Mouse (Mus musculus) kidney, postnatal 25 days (tissue): ENCODE data around the gene Gm20388.

ENCODE experiments used
- DNase-seq, 2 experiments: peaks; one replicate each; pipeline ENCODE4 v3.0.0; 2021; ENCODE audit warnings: mixed read lengths in 2 of 2

Gm20388 gene

DNA sequence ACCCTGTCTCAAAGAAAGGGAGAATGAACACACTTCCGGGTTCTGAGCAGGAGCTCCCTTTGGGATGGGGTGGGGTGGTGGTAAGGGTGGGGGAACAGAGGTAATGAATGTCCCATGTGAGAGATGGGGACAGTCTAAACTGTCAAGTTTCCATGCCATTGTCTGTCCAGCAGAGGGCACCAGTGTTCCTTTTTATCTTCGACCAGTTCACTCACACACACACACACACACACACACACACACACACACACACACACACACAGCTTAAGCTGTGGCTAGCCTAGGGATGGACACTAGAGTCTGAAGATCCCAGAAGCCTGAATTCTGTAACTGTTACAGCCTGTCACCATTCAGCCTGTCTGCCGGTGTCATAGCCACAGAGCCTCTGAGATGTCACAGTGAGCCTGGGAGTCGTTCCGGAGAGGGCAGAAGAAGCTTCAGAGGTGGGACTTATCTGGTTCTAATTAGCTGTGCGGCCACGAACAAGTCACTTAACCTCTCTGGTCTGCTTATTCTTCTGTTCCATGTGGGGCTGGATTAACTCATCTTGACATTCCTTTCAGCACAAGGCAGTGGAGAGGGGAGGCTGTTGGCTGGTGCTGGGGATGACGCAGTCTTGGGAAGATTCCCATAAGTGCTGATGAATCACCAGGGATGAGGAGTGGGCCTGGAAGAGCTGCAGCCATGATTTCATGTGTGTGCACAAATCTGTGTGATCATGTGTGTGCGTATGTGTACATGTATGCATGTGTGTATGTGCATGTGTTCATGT is 910.9 kb downstream of the Gm20388 start:
- DNase-seq, result peak; percentile 60 to 74

DNA sequence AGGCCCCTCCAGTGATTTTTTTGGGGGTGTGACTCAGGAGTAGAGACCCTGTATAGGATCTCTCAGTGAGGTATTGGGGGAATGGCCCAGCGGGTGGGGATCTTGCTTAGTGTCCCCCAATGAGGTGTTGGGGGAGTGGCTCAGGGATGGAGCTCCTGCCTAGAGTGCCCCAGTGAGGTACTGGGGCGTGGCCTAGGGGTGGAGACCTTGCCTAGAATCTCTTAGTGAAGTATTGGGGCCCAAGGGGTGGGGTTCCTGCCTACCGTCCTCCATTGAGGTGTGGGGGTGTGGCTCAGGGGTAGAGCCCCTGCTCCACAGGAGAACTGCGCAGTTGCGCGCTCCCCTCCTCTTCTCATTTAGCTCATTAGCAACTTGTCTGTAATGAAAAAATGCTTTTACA is 912.7 kb downstream of the Gm20388 start:
- DNase-seq, result no peak

DNA sequence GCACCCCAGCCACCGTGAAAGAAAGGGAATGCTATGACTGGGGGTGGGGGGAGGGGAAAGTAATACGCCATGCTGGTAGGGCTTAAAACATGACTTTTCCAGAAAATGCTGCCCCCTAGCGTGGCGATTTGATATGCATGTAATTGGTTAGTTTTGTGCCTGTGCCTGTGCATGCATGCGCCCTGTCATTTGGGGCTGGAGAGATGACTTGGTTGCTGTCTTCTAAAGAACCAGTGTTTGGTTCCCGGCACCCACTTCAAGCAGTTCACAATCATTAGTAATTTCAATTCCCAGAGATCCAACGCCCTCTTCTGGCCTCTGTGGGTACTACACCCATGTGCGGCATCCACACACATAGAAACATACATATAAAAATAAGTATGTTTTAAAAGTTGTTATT is 913.2 kb downstream of the Gm20388 start:
- no peak for DNase-seq

DNA sequence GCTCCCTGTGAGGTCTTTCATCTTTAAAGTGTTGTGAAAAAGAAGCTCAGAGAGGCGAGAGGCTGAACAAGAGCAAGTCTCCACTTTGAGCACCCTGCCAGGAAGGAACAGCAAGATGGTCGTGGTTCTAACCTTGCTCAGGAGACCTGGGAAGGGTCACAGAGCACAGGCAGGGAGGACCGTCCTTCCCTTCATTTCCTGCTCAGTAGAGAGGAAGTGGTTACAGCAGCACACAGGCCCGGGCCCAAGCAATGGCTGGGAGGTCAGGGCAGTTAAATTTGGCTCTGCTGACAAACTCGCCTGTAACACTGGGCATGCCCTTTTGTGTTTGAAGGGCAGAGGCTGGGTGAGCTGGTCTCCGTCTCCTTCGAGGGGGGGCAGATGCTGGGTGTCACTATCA is 914.0 kb downstream of the Gm20388 start:
- DNase-seq, result no peak

DNA sequence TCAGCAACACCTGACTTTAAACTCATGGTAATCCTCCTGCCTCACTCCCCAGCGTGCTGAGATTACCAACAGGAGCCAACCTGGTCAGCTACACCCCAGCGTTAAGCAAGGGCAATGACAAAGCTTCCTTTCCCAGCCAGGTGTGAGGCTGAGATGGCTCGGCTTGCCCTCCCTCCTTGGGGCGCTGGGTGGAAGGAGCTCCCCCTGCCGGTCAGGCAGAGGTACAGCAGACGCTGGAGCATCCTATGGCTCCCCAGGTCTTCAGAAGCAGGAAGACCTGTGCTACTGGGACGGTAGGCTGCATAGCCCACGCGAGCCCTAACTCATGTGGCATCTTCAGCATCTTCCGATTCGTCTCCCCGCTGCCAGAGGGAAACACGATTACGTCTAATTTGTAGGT is 917.6 kb downstream of the Gm20388 start:
- peak in 1 of 2 experiments; percentile 24 for DNase-seq

DNA sequence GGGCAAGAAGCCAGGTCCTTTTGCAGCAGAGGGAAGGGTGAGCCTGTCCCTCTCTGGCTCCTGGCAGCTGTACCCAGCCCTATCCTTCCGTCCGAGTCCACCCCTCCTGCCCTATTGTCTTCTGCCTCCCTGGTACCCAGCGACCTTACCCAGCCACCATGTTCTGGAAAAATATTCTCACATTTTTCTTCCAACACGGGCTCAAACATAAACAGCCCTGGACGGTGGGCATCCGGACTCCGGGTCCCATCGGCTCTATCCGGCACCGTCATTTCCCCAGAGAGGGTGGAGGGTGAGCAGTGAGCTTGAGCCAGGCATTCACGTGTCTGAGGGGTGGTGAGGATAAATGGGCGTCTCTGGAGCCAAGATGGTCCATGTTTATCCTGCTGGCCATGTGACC is 920.0 kb downstream of the Gm20388 start:
- no peak for DNase-seq

DNA sequence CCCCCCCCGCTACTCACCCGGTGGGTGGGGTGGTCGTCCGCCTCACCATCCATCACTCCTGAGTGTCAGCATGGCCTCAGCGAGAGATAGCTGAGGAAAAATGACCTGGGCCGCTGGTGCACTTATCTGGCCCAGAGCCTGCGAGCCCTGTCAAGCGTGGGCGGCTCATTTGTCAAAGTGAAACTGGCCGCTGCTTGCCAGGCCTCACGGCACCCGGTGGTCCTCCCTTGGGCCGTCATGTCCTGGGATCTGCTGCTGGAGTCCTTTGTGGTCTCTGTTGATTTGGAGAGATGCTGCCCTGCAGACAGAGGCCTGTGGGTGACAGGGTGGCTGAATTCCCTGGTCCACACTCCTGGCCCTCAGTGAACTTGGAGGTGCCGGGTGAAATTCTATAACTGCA is 921.4 kb downstream of the Gm20388 start:
- DNase-seq, result peak in 1 of 2 experiments; percentile 20

DNA sequence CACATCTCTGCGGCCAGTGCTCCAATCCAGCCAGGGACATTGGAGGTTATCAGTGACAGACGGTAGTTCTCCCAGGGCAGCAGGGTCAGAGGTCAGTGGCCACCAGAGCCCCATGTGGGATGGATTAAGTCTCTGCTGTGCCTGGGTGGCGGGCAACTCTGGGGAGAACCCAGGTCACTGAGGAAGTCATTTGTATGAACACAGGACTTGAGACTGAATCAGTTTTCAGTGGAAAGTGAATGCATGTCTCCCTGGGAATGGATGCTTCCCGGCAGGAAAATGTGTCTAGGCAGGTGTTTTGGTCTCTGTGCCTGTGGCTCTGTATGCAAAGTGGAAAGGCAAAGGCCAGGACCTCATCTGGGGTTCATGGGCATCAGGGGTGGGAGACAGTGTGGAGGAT is 922.6 kb downstream of the Gm20388 start:
- no peak for DNase-seq

DNA sequence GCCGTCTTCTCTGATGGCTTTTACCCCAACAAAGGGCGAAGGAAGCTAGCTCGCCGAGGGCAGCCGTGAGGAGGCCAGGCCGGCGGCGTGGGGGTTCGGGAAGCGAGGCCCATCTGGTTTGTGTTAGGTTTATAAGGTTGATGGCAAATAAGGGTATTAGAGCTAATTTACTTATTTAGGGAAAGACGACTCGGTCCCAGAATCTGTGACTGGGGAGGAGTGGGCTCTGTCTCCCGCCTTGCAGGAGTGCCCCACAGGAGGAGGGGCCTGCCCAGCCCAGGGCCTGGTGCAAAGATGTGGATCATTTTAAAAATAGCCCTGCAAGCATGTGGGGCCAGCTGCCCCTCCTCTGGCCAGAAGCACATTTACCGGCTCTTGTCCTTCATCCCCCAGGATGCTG is 928.4 kb downstream of the Gm20388 start:
- DNase-seq, result no peak

DNA sequence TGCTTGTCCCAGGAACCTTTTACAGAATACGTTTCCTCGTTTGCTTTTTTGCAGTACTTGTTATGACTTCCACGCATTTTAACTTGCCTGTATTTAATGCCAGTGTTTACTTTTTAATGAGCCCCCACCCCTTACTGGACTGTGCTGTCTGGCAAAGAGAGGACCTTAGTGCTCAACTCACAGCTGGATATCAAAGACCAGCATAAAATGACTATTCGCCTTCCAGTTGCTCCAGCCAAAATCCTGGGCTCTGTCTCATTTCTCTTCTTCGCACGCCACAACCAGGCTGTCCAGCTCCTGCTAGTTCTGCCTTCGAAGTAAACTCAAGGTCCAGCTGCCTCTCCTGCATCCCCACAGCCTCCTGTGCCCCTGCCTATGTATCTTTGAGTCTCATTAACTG is 932.4 kb downstream of the Gm20388 start:
- DNase-seq, result no peak

DNA sequence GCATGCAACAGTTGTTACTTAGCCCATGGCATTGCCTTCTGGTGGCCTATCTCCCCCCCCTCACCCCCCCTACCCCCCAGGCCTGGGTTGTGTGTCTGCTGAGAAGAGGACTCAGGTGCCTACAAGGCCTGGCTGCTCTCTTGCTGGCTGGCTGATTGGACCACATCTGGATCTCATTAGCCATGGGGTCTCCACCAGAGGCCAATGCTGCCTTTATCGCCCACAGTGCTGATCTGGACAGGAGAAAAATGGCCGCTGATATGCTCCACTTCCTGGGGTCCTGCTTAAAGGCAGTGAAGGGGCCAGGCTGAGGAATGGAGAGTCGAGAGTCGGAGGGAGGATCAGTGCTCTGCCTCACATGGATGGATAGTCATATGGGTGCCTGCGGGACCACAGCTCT is 935.4 kb downstream of the Gm20388 start:
- DNase-seq, result no peak

DNA sequence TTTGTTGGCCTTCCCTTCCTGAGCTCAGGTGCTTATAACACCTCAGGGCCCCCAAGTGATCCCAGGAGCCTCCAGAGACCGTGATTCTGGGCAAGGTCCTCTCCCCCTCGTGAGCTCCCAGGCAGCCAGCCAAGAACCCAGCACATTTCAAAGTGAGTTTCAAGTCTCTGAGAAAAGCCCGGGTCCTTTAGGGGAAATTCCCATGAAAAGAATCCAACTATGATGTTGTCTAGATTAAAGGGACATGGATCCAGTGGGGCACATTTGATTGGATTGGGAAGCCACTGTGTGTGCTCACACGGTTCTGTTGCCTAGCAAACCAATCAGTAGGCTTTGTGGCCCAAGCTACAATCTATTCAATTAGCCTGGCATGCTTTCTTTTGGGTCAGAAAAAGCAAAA is 936.6 kb downstream of the Gm20388 start:
- peak; percentile 61 to 66 for DNase-seq

DNA sequence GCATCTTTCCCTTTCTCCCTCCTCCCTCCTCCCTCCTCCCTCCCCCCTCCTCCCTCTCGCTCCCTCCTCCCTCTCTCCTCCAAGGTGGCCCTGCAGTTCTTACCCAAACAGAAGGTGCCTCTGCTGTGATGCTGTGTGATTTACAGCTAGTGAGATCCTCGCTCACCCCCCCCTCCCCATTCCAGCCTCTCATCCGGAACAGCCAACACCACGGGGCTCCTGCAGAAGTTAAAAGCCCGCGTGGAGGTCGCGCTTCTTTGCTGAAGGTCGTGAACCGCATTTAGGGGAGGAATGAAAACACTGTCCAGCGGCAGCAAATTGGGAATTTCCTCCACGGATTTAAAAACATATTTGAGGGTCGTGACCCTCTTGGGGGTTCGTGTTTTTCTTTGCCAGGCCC is 937.1 kb downstream of the Gm20388 start:
- DNase-seq, result peak in 1 of 2 experiments; percentile 7

DNA sequence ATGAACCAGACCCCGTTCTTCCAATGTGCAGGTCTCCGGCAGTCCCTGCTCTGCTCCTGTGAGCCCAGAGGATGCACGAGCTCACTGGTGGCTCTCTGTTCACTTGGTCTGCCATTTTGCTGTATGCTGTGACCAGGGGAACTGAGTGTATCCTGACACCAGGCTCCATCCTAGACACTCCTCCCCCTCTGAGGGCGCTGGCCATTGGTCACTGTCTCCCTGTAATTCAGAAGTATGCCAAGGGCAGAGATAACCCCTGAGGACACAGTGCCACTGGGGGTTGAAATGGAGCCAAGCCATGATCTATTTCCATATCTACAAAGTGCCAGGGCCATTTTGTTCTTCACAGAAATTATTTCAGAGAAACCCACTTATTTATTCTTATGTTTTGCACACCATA is 937.8 kb downstream of the Gm20388 start:
- no peak for DNase-seq

DNA sequence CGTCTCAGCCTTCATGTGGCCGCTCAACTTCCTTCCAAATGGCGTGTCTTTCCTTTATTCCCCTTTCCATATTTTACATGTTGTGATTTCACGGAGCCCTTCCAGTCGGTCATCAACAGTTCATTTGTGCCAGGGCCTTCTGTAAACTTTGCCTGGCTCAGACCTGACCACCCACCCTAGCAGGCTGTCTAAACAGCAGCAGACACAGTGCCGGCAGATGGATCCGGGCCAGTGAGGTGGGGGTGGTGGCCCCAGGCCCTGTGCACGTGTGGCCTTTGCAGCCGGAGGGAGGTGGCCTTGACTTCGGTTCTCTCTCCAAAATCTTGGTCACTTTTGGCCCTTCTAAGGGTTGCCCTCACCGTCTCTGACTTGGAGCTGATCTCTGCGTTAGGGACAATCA is 940.8 kb downstream of the Gm20388 start:
- no peak for DNase-seq

DNA sequence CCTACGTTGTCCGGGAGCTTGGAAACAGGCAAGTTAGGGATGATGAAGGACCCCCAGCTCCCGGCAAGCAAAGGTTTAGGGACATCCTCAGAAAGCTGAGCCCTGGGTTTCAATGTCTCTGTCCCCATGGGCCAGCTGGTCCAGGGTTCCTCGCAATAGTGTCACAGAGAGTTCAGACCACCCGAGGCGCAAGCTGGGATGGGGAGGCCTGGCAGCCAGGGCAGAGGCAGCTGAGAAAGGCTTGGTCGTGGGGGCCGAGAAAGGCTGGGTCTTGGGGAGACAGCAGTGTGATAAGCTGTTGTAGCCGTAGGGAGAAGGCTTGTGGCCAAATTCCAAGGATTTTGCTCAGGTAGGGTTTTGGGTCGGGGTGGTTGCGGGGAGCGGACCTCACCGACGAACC is 949.2 kb downstream of the Gm20388 start:
- no peak for DNase-seq

DNA sequence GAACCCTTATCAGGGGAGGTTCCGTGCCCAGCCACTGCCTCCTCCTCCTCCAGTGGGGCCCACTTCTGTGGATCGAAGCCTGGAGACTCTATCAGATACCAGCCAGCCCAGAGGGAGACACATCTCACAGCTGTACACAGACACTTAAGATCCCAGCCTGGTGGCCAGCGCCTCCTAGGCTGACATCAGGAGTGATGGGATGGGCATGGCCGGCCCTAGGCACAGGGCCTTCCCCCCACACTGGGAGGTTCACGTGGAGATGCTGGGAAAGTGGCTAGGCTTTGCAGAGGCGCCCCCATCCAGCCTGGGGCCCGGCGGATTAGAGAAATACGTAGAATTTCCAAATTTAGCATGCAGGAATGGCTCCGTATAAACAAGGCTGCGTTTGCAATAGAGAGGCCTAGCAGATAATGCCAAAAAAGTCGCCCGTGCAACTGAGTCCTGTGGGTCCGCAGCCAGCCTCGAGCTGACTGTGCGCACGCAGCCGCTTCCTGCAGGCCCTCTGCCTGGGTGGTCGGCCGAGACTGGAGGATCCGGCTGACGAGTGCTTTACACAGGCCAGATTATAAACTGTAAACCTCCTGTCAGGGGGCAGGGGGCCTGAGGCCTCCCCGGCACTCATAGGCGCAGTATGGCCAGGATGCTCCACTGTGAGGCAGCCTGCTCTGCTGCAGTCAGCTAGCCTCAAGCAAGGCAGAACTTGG is 949.9 kb downstream of the Gm20388 start:
- no peak for DNase-seq

DNA sequence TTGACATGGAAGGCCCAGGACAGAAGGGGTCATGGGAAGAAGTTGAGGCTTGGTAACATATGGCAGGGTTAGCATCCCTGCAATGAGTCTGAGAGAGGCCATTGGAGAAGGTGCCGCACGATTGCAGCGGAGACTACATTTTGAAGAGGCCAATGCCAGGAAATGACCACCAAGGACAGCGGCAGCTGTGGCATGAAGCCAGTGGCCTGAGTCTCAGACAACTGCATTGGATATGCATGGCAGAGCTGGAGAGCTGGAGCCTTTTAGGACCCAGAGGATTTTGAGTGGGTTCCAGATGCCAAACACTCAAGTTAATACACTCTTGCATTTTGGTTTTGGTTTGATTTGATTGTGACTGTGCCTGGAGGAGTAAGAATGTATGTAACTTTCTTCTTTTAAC is 953.0 kb downstream of the Gm20388 start:
- DNase-seq, result peak in 1 of 2 experiments; percentile 7

DNA sequence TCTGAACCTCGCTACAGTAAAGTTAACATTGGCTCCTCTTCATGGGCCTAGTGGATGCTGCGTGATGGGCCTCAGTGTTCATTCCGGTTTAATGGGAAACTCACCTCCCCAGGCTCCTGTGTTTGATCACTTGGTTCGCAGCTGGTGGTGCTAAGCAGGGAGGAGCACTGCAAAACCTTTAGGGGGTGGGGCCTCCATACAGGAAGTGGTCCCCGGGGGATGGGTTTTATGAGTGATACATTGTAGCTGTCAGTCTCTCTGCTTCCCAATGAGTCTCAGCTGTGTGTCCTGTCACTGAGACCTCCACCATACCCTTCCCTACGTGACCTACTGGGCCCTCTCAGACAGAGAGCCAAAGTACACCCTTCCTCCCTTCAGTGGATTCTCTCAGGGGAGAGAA is 956.7 kb downstream of the Gm20388 start:
- no peak for DNase-seq

DNA sequence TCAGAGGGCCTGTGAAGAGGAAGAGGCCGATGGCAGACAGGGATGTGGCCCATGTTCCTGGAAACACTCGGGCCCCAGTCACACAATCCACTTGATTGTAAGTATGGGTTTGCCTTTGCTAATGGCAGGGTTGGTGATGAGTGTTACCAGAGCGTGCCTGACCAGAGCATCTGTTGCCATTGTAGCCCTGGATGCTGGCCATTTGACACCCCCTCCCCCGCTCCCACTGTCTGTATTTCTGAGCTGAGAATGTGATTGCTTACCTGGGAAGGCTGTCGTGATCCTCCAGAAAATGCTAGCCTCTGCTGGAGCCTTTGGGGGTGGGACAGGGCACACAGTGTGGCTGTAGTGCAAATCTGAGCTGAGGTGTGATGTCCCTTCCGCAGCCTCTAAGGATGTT is 962.0 kb downstream of the Gm20388 start:
- DNase-seq, result no peak

DNA sequence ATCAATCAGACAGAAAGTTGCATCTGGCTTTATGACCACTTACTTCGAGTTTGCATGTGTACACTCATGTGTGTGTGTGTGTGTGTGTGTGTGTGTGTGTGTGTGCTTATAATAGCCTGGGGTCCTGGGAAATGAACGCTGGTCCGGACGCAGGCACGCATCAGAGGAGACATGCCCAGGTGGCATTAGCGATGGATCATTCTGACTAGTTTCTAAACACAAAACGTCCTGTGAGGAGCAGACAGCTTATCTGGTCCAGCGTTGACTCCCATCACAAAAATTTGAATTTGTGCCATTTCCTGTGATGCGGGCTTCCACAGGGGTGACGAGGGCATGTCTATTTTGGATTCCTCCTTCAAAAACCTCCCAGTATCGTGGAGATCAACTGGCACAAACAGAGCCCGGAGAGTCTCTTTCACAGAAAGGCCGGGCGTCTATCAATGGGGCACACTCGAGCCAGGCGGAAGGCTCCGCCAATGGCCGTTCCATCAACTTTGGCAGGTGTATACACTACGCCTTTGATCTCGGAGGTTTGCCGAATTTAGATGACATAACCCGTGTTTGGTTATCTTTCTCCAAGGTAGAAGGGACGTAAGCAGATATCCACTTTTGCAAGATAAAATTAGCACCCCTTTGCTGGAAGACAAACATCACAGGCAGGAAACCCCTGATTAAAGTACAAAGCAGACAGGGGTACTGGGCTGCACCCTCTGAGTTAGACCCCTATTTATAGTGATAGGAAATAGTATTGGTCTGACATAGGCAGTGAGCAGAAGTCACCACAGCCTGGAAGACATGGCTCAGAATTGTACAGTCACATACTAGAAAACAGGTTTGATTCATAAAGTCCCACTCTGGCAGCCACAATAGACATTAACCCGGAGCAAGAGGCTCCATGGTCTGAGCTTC is 965.6 kb downstream of the Gm20388 start:
- DNase-seq, result no peak

DNA sequence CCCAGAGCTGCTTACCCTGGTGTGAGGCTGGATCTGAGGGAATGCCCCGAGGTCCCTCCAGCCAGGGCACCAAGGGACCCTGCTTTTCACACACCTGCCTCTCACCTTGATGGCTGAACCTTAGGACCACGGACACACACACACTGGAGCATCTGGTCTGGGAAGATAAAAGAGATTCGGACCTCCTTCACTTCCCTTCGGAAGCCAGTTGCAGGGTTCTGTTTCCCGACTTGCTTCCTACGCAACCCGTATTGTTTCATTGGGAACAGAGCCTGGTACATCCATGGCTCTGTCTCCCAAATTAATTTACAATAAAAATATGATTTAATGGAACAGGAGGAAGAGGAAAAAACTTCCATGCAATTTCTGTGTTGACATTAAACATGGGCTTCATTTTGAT is 966.4 kb downstream of the Gm20388 start:
- no peak for DNase-seq

DNA sequence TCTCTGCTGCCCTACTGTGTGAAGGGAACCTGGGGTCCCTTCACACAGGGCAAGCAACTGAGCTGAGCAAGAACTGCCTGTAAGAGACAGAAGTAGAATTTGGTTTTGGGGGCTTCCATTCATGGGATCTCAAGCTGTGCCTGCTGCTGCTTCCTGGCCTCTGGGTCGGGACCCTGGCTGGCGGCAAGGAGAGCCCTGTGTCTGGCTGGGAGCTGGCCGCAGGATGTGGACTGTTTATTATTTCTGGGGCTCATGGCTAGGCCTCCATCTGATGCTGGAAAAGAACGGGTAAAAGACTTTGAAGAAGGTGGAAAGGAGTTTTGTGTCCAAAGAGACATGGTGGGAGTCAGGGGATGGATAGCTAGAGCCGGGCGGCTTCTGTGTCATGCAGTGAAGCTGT is 969.3 kb downstream of the Gm20388 start:
- DNase-seq, result no peak

DNA sequence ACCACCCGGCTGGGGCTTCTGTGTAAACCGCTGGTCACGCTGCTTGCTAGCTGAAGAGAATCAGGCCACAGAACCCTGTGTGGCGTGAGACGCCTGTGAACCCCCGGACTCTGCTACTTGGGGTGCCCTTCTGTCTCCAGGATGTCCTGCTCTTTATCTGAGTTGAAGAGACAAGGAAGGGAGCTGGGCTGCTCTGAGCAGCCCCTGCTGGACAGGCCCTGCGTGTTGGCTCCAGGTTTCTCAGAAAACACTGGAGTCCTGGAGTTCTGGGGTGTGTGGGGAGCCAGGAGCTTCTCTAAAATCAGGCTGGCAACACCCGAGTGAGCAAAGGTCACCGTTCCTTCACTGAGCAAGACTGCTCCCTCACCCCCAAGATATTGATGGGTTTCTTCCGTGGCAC is 971.0 kb downstream of the Gm20388 start:
- DNase-seq, result no peak
